Mouse (Mus musculus) embryonic facial prominence, embryonic 11.5 days (tissue): ENCODE results near the gene Nudt16. TPM values are rescaled to one million over a fixed set of nuclear protein-coding genes. Genes with fewer than 3 reads are reported as not detected.

Experiments
- ATAC-seq: fragments of 200-750 bp; cut with Nextera tagmentation; replicated peaks from 2 replicates; pipeline ENCODE4 v1.8.0; 2017; ENCODE audit warnings: low read depth; ENCODE audit not compliant: insufficient number of reproducible peaks, low FRiP score, low TSS enrichment
- DNase-seq: peaks from one replicate; pipeline ENCODE4 v3.0.0-alpha.2; 2015; ENCODE audit warnings: low spot score
- H3K27ac ChIP-seq: fragments of 300-500 bp; sonication (generic); replicated peaks from 2 replicates; pipeline ENCODE4 v1.5.1; 2014; ENCODE audit warnings: mild to moderate bottlenecking, low read depth, low read length, control low read depth
- H3K27me3 ChIP-seq: fragments of 300-500 bp; sonication (generic); 2 replicates; pipeline ENCODE4 v1.6.1; 2014; ENCODE audit warnings: mild to moderate bottlenecking, low read length, moderate library complexity, mixed read lengths; ENCODE audit not compliant: control insufficient read depth, insufficient read depth
- H3K36me3 ChIP-seq: fragments of 300-500 bp; sonication (generic); replicated peaks from 2 replicates; pipeline ENCODE4 v1.6.1; 2014; ENCODE audit warnings: low read depth, mild to moderate bottlenecking, low read length, moderate library complexity, mixed read lengths; ENCODE audit not compliant: control insufficient read depth, insufficient read depth
- H3K4me1 ChIP-seq: fragments of 300-500 bp; sonication (generic); 2 replicates; pipeline ENCODE4 v1.6.1; 2014; ENCODE audit warnings: low read length, mixed read lengths; ENCODE audit not compliant: control insufficient read depth, insufficient read depth
- H3K4me2 ChIP-seq: fragments of 300-500 bp; sonication (generic); 2 replicates; pipeline ENCODE4 v1.6.1; 2014; ENCODE audit warnings: low read depth, mild to moderate bottlenecking, control low read depth, low read length, moderate library complexity
- H3K4me3 ChIP-seq: fragments of 300-500 bp; sonication (generic); 2 replicates; pipeline ENCODE4 v1.5.1; 2014; ENCODE audit warnings: low read depth, low read length, control low read depth
- H3K9ac ChIP-seq: fragments of 300-500 bp; sonication (generic); replicated peaks from 2 replicates; pipeline ENCODE4 v1.6.1; 2014; ENCODE audit warnings: mild to moderate bottlenecking, control low read depth, low read length
- H3K9me3 ChIP-seq: fragments of 300-500 bp; sonication (generic); replicated peaks from 2 replicates; pipeline ENCODE4 v1.6.1; 2016; ENCODE audit warnings: mild to moderate bottlenecking, low read length, inconsistent platforms, mixed read lengths; ENCODE audit not compliant: control insufficient read depth
- WGBS: fragments of 180-500 bp; shearing (Covaris S2); extraction: QIAGEN DNeasy Blood & Tissue Kit; methylation state at CpG from one replicate; pipeline ENCODE4 v1.1.7; 2014; 5-methylcytosine and 5-hydroxymethylcytosine counted together
- polyA plus RNA-seq: library from polyadenylated mRNA; unstranded; fragments of >200 nt; fragmentation: Nextera tagmentation; extraction: Ambion mirVana; gene quantifications from 2 replicates; pipeline ENCODE4 v1.2.1, GENCODE M21; 2014

The Nudt16 gene
- polyA plus RNA-seq, 1 experiment from 2014 or later, result 10.2 TPM

GRCm38 (mm10) chr9:105103893-105104292 is 27.7 kb downstream of the Nudt16 start:
- Histone ChIP-seq H3K9ac (no peak overlapping the region), H3K36me3 (no peaks in the 10 kb centered on the region), H3K4me2 (no peak overlapping the region), H3K4me1 (no peaks in the 10 kb centered on the region), H3K4me3 (no peak overlapping the region), H3K27me3 (no peaks in the 10 kb centered on the region), H3K27ac (no peak overlapping the region), H3K9me3 (no peaks in the 10 kb centered on the region)
- ATAC-seq (no peak), DNase-seq (no peak)
- WGBS, result 92% methylated on average over 5 of the region's 5 CpGs

- H3K27ac ChIP-seq, result no peak overlapping the region
- no peaks in the 10 kb centered on the region for H3K27me3 ChIP-seq
- no peaks in the 10 kb centered on the region for H3K4me1 ChIP-seq
- no peaks in the 10 kb centered on the region for H3K9me3 ChIP-seq
- H3K36me3 ChIP-seq, result no peaks in the 10 kb centered on the region
- DNase-seq (no peak), ATAC-seq (no peak)
- no peak overlapping the region for H3K9ac ChIP-seq
- no peak overlapping the region for H3K4me2 ChIP-seq
- H3K4me3 ChIP-seq, result no peak overlapping the region
- WGBS, result 67% methylated on average over 1 of the region's 1 CpGs
Measured at GRCm38 (mm10) chr9:105101911-105102310, 29.7 kb downstream of the Nudt16 start.

- H3K36me3 ChIP-seq, result no peaks in the 10 kb centered on the region
- H3K9ac ChIP-seq, result no peak overlapping the region
- no peaks in the 10 kb centered on the region for H3K9me3 ChIP-seq
- 44% methylated on average over 15 of the region's 15 CpGs for WGBS
- H3K27ac ChIP-seq, result no peak overlapping the region
- H3K4me1 ChIP-seq, result no peaks in the 10 kb centered on the region
- no peak for DNase-seq
- ATAC-seq, result no peak
- H3K4me2 ChIP-seq, result no peak overlapping the region
- no peaks in the 10 kb centered on the region for H3K27me3 ChIP-seq
- H3K4me3 ChIP-seq, result no peak overlapping the region
Measured at GRCm38 (mm10) chr9:105100807-105101570, 30.6 kb downstream of the Nudt16 start.

GRCm38 (mm10) chr9:105080246-105080645 is 51.4 kb downstream of the Nudt16 start:
- no peak for DNase-seq
- H3K4me1 ChIP-seq, result no peaks in the 10 kb centered on the region
- 88% methylated on average over 3 of the region's 3 CpGs for WGBS
- ATAC-seq, result no peak
- H3K27me3 ChIP-seq, result no peaks in the 10 kb centered on the region
- H3K9me3 ChIP-seq, result no peaks in the 10 kb centered on the region
- no peaks in the 10 kb centered on the region; the same call in 1 of the 2 replicates for H3K36me3 ChIP-seq
- H3K9ac ChIP-seq, result no peak overlapping the region
- no peak overlapping the region for H3K27ac ChIP-seq
- H3K4me2 ChIP-seq, result no peak overlapping the region
- no peak overlapping the region for H3K4me3 ChIP-seq

Other genes with a start within 250 kb of the Nudt16 start
- 126 and 134 TPM in 2 replicates for gene Mrpl3, start 78.6 kb downstream of the Nudt16 start, polyA plus RNA-seq
- not detected in 2 replicates for gene 1700080E11Rik, start 13.3 kb upstream of the Nudt16 start, polyA plus RNA-seq